Mouse (Mus musculus): Measurements from ENCODE around the gene Mgat4c.
"Not testable (repeated sequence)": the region's sequence is repeated elsewhere in the genome, so short reads cannot be mapped to it uniquely, and the experiment has no call there.

The Mgat4c gene

GRCm38 (mm10) chr10:102127340-102127739 lies 446.1 kb downstream of the Mgat4c start:
- no peak for DNase-seq (ENCODE audit: low read depth, low spot score)

GRCm38 (mm10) chr10:102154865-102155264 lies 473.6 kb downstream of the Mgat4c start:
- DNase-seq (ENCODE audit: low read depth, low spot score), result no peak

- DNase-seq (ENCODE audit: low read depth, low spot score), result no peak
Measured at GRCm38 (mm10) chr10:102155853-102156252, 474.6 kb downstream of the Mgat4c start.

- no peak for DNase-seq (ENCODE audit: low read depth, low spot score)
Measured at GRCm38 (mm10) chr10:102158809-102159208, 477.5 kb downstream of the Mgat4c start.

- DNase-seq (ENCODE audit: low read depth, low spot score), result no peak
Measured at GRCm38 (mm10) chr10:102184726-102185125, 503.4 kb downstream of the Mgat4c start.

- DNase-seq (ENCODE audit: low read depth, low spot score), result no peak
Measured at GRCm38 (mm10) chr10:102191646-102192045, 510.4 kb downstream of the Mgat4c start.

GRCm38 (mm10) chr10:102196850-102197249 lies 515.6 kb downstream of the Mgat4c start:
- DNase-seq (ENCODE audit: low read depth, low spot score), result no peak

GRCm38 (mm10) chr10:102238558-102239211 lies 557.4 kb downstream of the Mgat4c start:
- DNase-seq (ENCODE audit: low read depth, low spot score), result no peak

- no peak for DNase-seq (ENCODE audit: low read depth, low spot score)
Measured at GRCm38 (mm10) chr10:102243897-102244296, 562.6 kb downstream of the Mgat4c start.

GRCm38 (mm10) chr10:102244601-102245000 lies 563.3 kb downstream of the Mgat4c start:
- DNase-seq (ENCODE audit: low read depth, low spot score), result no peak

GRCm38 (mm10) chr10:102245269-102245668 lies 564.0 kb downstream of the Mgat4c start:
- DNase-seq (ENCODE audit: low read depth, low spot score), result no peak

- DNase-seq (ENCODE audit: low read depth, low spot score), result no peak
Measured at GRCm38 (mm10) chr10:102308892-102309479, 627.7 kb downstream of the Mgat4c start.

- DNase-seq (ENCODE audit: low read depth, low spot score), result no peak
Measured at GRCm38 (mm10) chr10:102365685-102366381, 684.5 kb downstream of the Mgat4c start.

GRCm38 (mm10) chr10:102370576-102370975 lies 689.3 kb downstream of the Mgat4c start:
- DNase-seq (ENCODE audit: low read depth, low spot score), result no peak

GRCm38 (mm10) chr10:102372111-102372510 lies 690.8 kb downstream of the Mgat4c start:
- DNase-seq (ENCODE audit: low read depth, low spot score), result no peak

GRCm38 (mm10) chr10:102374061-102374460 lies 692.8 kb downstream of the Mgat4c start:
- DNase-seq (ENCODE audit: low read depth, low spot score), result no peak

- no peak for DNase-seq (ENCODE audit: low read depth, low spot score)
Measured at GRCm38 (mm10) chr10:102377377-102377776, 696.1 kb downstream of the Mgat4c start.

- no peak for DNase-seq (ENCODE audit: low read depth, low spot score)
Measured at GRCm38 (mm10) chr10:102389223-102389622, 707.9 kb downstream of the Mgat4c start.

- DNase-seq (ENCODE audit: low read depth, low spot score), result no peak
Measured at GRCm38 (mm10) chr10:102417654-102418272, 736.5 kb downstream of the Mgat4c start.

- DNase-seq (ENCODE audit: low read depth, low spot score), result not testable (repeated sequence)
Measured at GRCm38 (mm10) chr10:102435048-102435447, 753.8 kb downstream of the Mgat4c start.

- DNase-seq (ENCODE audit: low read depth, low spot score), result not testable (repeated sequence)
Measured at GRCm38 (mm10) chr10:102435467-102435866, 754.2 kb downstream of the Mgat4c start.
